Mouse (Mus musculus) forebrain, embryonic 11.5 days (tissue): ENCODE measurements around the gene Ciita. TPM values are rescaled to one million over a fixed set of nuclear protein-coding genes. Genes with fewer than 3 reads are reported as not detected.

Source experiments
- ATAC-seq: fragments of 200-750 bp; cut with Nextera tagmentation; replicated peaks from 2 replicates; pipeline ENCODE4 v1.8.0; 2017; ENCODE audit warnings: moderate TSS enrichment; ENCODE audit not compliant: low FRiP score
- DNase-seq: peaks from one replicate; pipeline ENCODE4 v3.0.0-alpha.2; 2017; ENCODE audit warnings: low spot score
- H3K27ac ChIP-seq: fragments of 300-500 bp; sonication (generic); 2 replicates; pipeline ENCODE4 v1.5.1; 2014; ENCODE audit warnings: low read depth, low read length
- H3K27me3 ChIP-seq: fragments of 300-500 bp; sonication (generic); 2 replicates; pipeline ENCODE4 v1.6.1; 2014; ENCODE audit warnings: mild to moderate bottlenecking, low read length, mixed read lengths; ENCODE audit not compliant: control insufficient read depth, insufficient read depth
- H3K36me3 ChIP-seq: fragments of 300-500 bp; sonication (generic); 2 replicates; pipeline ENCODE4 v1.6.1; 2014; ENCODE audit warnings: mild to moderate bottlenecking, low read length, moderate library complexity, mixed read lengths; ENCODE audit not compliant: control insufficient read depth, insufficient read depth
- H3K4me1 ChIP-seq: fragments of 300-500 bp; sonication (generic); replicated peaks from 2 replicates; pipeline ENCODE4 v1.6.1; 2014; ENCODE audit warnings: low read length, mixed read lengths; ENCODE audit not compliant: control insufficient read depth, insufficient read depth
- H3K4me2 ChIP-seq: fragments of 300-500 bp; sonication (generic); 2 replicates; pipeline ENCODE4 v1.6.1; 2014; ENCODE audit warnings: low read depth, mild to moderate bottlenecking, low read length, moderate library complexity, mixed read lengths; ENCODE audit not compliant: severe bottlenecking
- H3K4me3 ChIP-seq: fragments of 300-500 bp; sonication (generic); 2 replicates; pipeline ENCODE4 v1.5.1; 2014; ENCODE audit warnings: low read depth, low read length
- H3K9ac ChIP-seq: fragments of 300-500 bp; sonication (generic); 2 replicates; pipeline ENCODE4 v1.6.1; 2014; ENCODE audit warnings: low read length
- H3K9me3 ChIP-seq: fragments of 300-500 bp; sonication (generic); 2 replicates; pipeline ENCODE4 v1.6.1; 2016; ENCODE audit warnings: low read length, mixed read lengths; ENCODE audit not compliant: control insufficient read depth
- WGBS: fragments of 180-500 bp; shearing (Covaris S2); extraction: QIAGEN DNeasy Blood & Tissue Kit; methylation state at CpG from one replicate; pipeline ENCODE4 v1.1.7; 2014; 5-methylcytosine and 5-hydroxymethylcytosine counted together
- polyA plus RNA-seq: library from polyadenylated mRNA; unstranded; fragments of >200 nt; fragmentation: Nextera tagmentation; extraction: Ambion mirVana; gene quantifications from 2 replicates; pipeline ENCODE4 v1.2.1, GENCODE M21; 2014

Gene Ciita
- 0.35 and 0.63 TPM in 2 replicates for polyA plus RNA-seq

DNA sequence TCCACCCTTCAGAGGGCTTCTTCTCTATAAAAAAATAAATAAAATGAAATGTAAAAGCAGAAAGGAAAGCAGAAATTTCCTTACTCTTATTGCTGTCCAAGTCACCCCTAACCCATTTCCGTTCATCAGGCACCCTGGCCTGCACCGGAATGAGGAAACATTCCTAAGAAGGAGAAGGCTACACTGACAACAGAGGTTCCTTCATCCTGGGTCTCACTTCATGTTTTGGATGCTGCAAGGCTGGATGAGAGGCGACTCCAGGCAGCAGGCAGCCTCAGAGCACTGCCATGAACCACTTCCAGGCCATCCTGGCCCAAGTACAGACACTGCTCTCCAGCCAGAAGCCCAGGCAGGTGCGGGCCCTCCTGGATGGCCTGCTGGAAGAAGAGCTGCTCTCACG, at the start of gene Ciita:
Ciita (plus strand) TSS at position 203 of the 400 bp plus-strand sequence.
- Histone ChIP-seq H3K9me3 (no peaks in the 10 kb centered on the region), H3K4me3 (no peak within 1 kb of the TSS), H3K27me3 (no peaks in the 10 kb centered on the region), H3K9ac (no peak within 1 kb of the TSS), H3K27ac (no peak within 1 kb of the TSS), H3K36me3 (no peaks in the 10 kb centered on the region), H3K4me2 (no peak within 1 kb of the TSS), H3K4me1 (no peaks in the 10 kb centered on the region)
- ATAC-seq (no peak), DNase-seq (peak; percentile 23)
- 73% methylated on average over 5 of the region's 5 CpGs for WGBS

DNA sequence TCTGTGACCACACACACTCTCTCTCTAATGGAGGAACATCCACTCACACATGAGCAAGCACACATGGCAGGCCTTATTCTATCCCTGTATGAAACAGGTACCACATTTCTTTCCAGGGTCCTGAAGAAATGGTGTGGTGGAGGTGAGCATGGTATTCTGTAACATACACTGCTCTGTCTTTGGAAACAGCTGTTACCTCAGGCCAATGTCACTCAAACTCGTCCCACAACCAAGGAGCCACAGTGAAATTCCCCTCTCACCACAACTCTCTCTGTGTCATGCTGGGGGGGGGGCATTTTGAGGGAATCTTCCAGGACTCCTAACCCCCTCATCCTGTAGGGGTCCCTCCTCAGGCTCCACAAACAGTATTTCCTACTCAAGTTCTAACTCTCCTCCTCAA, 47.9 kb upstream of the Ciita start:
- Histone ChIP-seq H3K4me3 (no peak overlapping the region), H3K4me2 (no peak overlapping the region), H3K4me1 (no peaks in the 10 kb centered on the region), H3K27me3 (no peaks in the 10 kb centered on the region), H3K9me3 (no peaks in the 10 kb centered on the region), H3K27ac (no peak overlapping the region), H3K36me3 (no peaks in the 10 kb centered on the region), H3K9ac (no peak overlapping the region)
- ATAC-seq (no peak), DNase-seq (no peak)
- WGBS: 81% methylated on average over 1 of the region's 1 CpGs

DNA sequence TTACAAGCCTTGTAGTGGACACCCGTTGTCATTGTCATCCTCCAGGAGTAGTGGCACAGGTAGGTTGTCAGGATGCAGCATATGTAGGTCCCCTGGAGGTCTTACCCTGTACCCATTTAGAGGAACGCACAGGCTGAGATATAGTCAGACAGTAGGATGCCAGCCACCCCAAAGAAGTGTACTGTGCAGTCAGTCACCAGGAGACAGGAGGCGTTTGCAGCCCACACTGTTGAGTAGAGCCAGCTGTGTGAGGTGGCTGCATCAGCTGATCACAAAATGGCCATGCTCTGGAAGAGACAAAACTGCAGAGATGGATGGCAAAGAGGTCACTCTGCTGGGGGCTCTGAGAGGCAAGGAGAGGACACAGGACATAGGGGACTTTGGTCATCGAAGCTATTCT, 47.5 kb upstream of the Ciita start:
- WGBS: 86% methylated on average over 4 of the region's 4 CpGs
- ATAC-seq: no peak
- H3K4me2 ChIP-seq: no peak overlapping the region
- H3K36me3 ChIP-seq: no peaks in the 10 kb centered on the region
- H3K4me3 ChIP-seq: no peak overlapping the region
- H3K4me1 ChIP-seq: no peaks in the 10 kb centered on the region
- H3K9me3 ChIP-seq: no peaks in the 10 kb centered on the region
- DNase-seq: no peak
- H3K27me3 ChIP-seq: no peaks in the 10 kb centered on the region
- H3K9ac ChIP-seq: no peak overlapping the region
- H3K27ac ChIP-seq: no peak overlapping the region

- Histone ChIP-seq H3K4me2 (no peak overlapping the region), H3K9ac (no peak overlapping the region), H3K36me3 (no peaks in the 10 kb centered on the region), H3K4me3 (no peak overlapping the region), H3K4me1 (no peaks in the 10 kb centered on the region), H3K9me3 (no peaks in the 10 kb centered on the region), H3K27ac (no peak overlapping the region), H3K27me3 (no peaks in the 10 kb centered on the region)
- DNase-seq: peak; percentile 44
- WGBS: 91% methylated on average over 5 of the region's 5 CpGs
- ATAC-seq: no peak
Measured at GRCm38 (mm10) chr16:10433344-10433743, 46.5 kb upstream of the Ciita start.

GRCm38 (mm10) chr16:10436166-10436565, 43.7 kb upstream of the Ciita start:
- Histone ChIP-seq H3K36me3 (no peaks in the 10 kb centered on the region), H3K27me3 (no peaks in the 10 kb centered on the region), H3K9me3 (no peaks in the 10 kb centered on the region), H3K27ac (no peak overlapping the region), H3K4me1 (no peaks in the 10 kb centered on the region), H3K4me3 (no peak overlapping the region), H3K9ac (no peak overlapping the region), H3K4me2 (no peak overlapping the region)
- WGBS: 87% methylated on average over 6 of the region's 6 CpGs
- no peak for DNase-seq
- ATAC-seq: no peak

GRCm38 (mm10) chr16:10438055-10438454, 41.8 kb upstream of the Ciita start:
- H3K27ac ChIP-seq: no peak overlapping the region
- ATAC-seq: no peak

GRCm38 (mm10) chr16:10441328-10441727, 38.5 kb upstream of the Ciita start:
- DNase-seq: peak; percentile 17
- Histone ChIP-seq H3K9me3 (no peaks in the 10 kb centered on the region), H3K4me3 (no peak overlapping the region), H3K9ac (no peak overlapping the region), H3K4me2 (no peak overlapping the region), H3K27ac (no peak overlapping the region), H3K4me1 (no peaks in the 10 kb centered on the region), H3K27me3 (no peaks in the 10 kb centered on the region), H3K36me3 (no peaks in the 10 kb centered on the region)
- no peak for ATAC-seq
- 89% methylated on average over 6 of the region's 6 CpGs for WGBS

More at GRCm38 (mm10) chr16:10438055-10438454, 41.8 kb upstream of the Ciita start:
- WGBS: 92% methylated on average over 5 of the region's 5 CpGs
- H3K36me3 ChIP-seq: no peaks in the 10 kb centered on the region
- peak; percentile 18 for DNase-seq
- no peaks in the 10 kb centered on the region for H3K4me1 ChIP-seq
- no peak overlapping the region for H3K4me2 ChIP-seq
- no peaks in the 10 kb centered on the region for H3K27me3 ChIP-seq
- no peaks in the 10 kb centered on the region for H3K9me3 ChIP-seq
- H3K4me3 ChIP-seq: no peak overlapping the region
- H3K9ac ChIP-seq: no peak overlapping the region

- Histone ChIP-seq H3K36me3 (no peaks in the 10 kb centered on the region), H3K4me1 (no peaks in the 10 kb centered on the region), H3K27ac (no peak overlapping the region), H3K4me2 (no peak overlapping the region), H3K9ac (no peak overlapping the region), H3K4me3 (no peak overlapping the region), H3K9me3 (no peaks in the 10 kb centered on the region), H3K27me3 (no peaks in the 10 kb centered on the region)
- DNase-seq: no peak
- 96% methylated on average over 4 of the region's 4 CpGs for WGBS
- ATAC-seq: no peak
Measured at GRCm38 (mm10) chr16:10441761-10442160, 38.1 kb upstream of the Ciita start.

GRCm38 (mm10) chr16:10443723-10444122, 36.1 kb upstream of the Ciita start:
- Histone ChIP-seq H3K4me2 (no peak overlapping the region), H3K27ac (no peak overlapping the region), H3K9ac (no peak overlapping the region), H3K36me3 (no peaks in the 10 kb centered on the region), H3K27me3 (no peaks in the 10 kb centered on the region), H3K4me3 (no peak overlapping the region), H3K4me1 (peaks cover 3% of the 10 kb centered on the region; the same call in 1 of the 2 replicates), H3K9me3 (no peaks in the 10 kb centered on the region)
- DNase-seq (peak; percentile 40), ATAC-seq (no peak)
